Mouse (Mus musculus): ENCODE measurements at regions not wholly inside any gene's neighbourhood (a gene's known extent, or its start where the extent isn't known, plus 50 kb on each side); places are given as distances from the start of the nearest gene placed in this dataset.

DNA sequence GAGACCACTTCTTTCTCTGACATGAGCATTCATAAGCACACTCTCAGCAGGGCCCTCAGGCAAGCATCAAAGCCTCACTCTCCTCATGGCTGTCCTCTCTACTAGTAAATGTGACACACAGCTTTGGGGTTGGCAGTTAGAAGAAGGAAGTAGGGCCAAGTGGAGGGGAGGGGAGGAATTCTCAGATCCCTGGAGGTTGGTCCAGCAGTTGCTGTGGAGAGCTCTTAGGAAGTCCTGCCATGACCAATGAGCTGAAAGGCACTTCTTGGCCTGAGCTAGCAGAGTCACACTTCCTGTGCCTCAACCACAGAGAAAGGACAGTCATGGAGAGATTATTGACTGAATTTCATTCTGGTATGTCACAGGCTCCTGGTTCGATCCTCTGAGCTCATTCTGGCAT lies 398.8 kb downstream of the Tns1 start:
- Histone ChIP-seq H3K27me3 (replicated peaks) (no peaks in the 10 kb centered on the region), H3K9me3 (peaks cover 9% of the 10 kb centered on the region; the same call in 1 of the 2 replicates), H3K27ac (replicated peaks) (no peak overlapping the region), H3K4me2 (no peak overlapping the region), H3K4me3 (no peak overlapping the region), H3K36me3 (no peaks in the 10 kb centered on the region), H3K4me1 (no peaks in the 10 kb centered on the region), H3K9ac (no peak overlapping the region)
- ATAC-seq (ENCODE audit: extremely low read depth, insufficient number of reproducible peaks, low FRiP score, low TSS enrichment): no peak
- 83% methylated on average over 1 of the region's 1 CpGs for WGBS

DNA sequence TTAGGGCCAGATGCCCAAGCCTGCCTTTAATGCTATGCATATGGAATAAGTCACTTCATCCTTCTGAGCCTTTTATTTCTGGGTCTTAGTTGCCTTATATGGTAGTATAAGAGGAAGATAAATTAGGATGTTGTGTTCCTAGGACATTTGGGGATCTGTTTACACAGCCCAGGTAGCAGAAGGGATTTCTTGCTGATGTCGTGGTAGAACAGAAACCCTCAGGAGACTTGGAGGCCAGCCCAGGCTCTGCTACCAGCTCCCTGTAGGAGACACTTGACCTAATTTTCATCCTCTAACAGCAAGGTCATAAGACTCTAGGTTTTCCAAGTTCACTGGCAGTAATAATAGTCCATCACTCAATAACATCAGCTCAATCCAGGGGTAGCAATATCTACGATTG lies 399.7 kb downstream of the Tns1 start:
- H3K4me2 ChIP-seq: no peak overlapping the region
- H3K27me3 ChIP-seq (replicated peaks): no peaks in the 10 kb centered on the region
- ATAC-seq (ENCODE audit: extremely low read depth, insufficient number of reproducible peaks, low FRiP score, low TSS enrichment): no peak
- H3K9me3 ChIP-seq: peaks cover 2% of the 10 kb centered on the region; the same call in 1 of the 2 replicates
- H3K9ac ChIP-seq: no peak overlapping the region
- no peaks in the 10 kb centered on the region for H3K36me3 ChIP-seq
- H3K4me3 ChIP-seq: no peak overlapping the region
- H3K27ac ChIP-seq (replicated peaks): no peak overlapping the region
- 61% methylated on average over 2 of the region's 2 CpGs for WGBS
- H3K4me1 ChIP-seq: no peaks in the 10 kb centered on the region

DNA sequence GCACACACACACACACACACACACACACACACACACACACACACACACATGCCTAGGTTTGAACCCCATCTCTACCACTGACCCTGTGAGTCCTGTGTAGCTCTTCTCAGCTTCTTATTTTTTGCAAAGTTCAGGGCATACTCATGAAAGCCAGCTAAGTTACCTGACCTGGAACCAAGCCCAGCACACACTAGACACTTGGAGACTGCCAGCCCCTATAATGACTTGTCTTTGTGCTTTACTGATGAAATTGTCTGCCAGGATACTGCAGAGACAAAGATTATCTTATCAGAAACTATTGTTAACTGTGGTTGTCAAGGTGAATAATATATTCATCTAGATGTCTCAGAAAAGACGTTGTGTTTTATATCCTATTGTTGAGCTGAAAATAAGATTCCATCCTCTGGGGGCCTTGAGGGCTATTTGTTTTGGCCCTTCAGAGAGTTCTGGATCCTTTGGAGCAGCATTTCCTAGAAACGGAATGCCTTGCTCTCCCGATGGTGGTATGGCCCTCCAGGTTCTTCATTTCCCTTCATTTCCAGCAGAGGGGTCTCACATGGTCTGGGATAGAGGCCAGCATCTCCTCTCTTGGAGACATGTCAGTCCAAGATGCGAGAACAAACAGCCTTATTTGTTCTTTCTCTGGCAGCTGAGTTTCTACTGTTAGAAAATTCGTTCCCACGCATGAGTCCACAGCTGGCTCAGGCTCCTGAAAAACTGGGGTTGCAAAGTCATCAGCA lies 402.6 kb downstream of the Tns1 start:
- WGBS: 67% methylated on average over 6 of the region's 6 CpGs
- ATAC-seq (ENCODE audit: extremely low read depth, insufficient number of reproducible peaks, low FRiP score, low TSS enrichment): no peak

DNA sequence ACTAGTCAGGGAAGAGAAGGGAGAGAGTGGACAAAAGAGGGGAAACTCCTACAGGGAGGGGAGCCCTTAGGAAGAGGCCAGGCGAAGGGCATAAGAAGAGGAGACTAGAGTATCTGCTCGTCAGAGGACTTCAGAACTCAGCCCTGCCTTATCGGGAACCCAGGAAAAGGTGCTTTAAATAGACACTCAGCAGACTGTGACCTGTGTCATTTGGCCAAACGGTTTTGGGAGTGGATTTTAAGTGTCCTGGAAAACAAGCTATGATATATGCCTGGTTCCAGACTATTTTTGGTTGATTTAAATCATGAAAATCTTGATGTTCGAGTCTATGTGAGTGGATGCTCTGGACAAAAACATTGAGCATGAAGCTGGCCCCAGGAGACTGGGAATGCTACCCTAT lies 405.8 kb downstream of the Tns1 start:
- Histone ChIP-seq H3K36me3 (no peaks in the 10 kb centered on the region), H3K27me3 (replicated peaks) (no peaks in the 10 kb centered on the region), H3K4me2 (no peak overlapping the region), H3K4me1 (peaks cover 15% of the 10 kb centered on the region), H3K4me3 (no peak overlapping the region), H3K27ac (replicated peaks) (no peak overlapping the region), H3K9me3 (no peaks in the 10 kb centered on the region), H3K9ac (no peak overlapping the region)
- ATAC-seq (ENCODE audit: extremely low read depth, insufficient number of reproducible peaks, low FRiP score, low TSS enrichment): no peak
- 34% methylated on average over 5 of the region's 5 CpGs for WGBS

More for the DNA sequence above, 402.6 kb downstream of the Tns1 start:
- H3K9me3 ChIP-seq: no peaks in the 10 kb centered on the region
- no peak overlapping the region for H3K9ac ChIP-seq
- H3K4me3 ChIP-seq: no peak overlapping the region
- H3K4me2 ChIP-seq: no peak overlapping the region
- H3K4me1 ChIP-seq: peaks cover 15% of the 10 kb centered on the region
- no peak overlapping the region for H3K27ac ChIP-seq (replicated peaks)
- no peaks in the 10 kb centered on the region for H3K36me3 ChIP-seq
- H3K27me3 ChIP-seq (replicated peaks): no peaks in the 10 kb centered on the region

DNA sequence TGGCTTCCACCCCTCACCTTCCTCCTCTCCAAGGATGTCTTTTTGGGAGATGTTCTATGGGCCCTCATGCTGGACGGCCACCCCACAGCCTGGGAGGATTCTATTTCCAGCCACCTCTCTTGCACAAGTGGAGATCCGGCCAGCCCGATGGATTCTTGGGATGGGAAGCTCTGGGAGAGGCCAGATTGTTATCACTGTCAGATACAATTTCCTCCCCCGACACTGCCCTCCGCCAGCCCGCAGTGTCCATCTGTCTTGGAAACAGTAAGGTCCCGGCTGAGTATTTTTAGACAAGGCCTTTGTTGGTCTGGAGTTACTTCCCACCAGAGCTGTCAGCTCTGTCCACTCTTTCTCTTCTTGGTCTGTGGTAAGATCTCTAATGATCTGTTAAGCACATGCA lies 406.8 kb downstream of the Tns1 start:
- 40% methylated on average over 7 of the region's 7 CpGs for WGBS

DNA sequence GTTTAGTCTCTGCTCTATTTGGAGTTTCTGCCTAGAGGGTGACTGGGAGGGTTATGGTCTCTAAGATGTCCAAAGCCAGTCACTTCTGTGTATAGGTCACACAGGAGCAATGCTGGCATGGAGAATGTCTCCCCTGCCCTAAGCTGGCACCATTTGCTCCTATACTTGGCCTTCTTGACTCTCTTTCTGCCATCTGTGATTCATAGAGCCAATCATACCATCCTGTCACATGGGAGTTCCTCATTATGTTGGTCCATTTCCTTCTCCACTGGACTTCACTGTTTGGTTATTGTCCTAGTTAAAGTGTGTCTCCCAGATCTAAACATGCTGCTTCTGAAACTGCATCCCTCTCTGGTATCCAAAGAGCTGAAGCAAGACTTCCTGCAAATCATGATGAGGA lies 407.3 kb downstream of the Tns1 start:
- no peak overlapping the region for H3K9ac ChIP-seq
- peaks cover 15% of the 10 kb centered on the region for H3K4me1 ChIP-seq
- no peak for ATAC-seq (ENCODE audit: extremely low read depth, insufficient number of reproducible peaks, low FRiP score, low TSS enrichment)
- no peak overlapping the region for H3K27ac ChIP-seq (replicated peaks)
- no peaks in the 10 kb centered on the region for H3K27me3 ChIP-seq (replicated peaks)
- no peak overlapping the region for H3K4me2 ChIP-seq
- H3K9me3 ChIP-seq: no peaks in the 10 kb centered on the region
- no peak overlapping the region for H3K4me3 ChIP-seq
- H3K36me3 ChIP-seq: no peaks in the 10 kb centered on the region

More for the DNA sequence above, 406.8 kb downstream of the Tns1 start:
- ATAC-seq (ENCODE audit: extremely low read depth, insufficient number of reproducible peaks, low FRiP score, low TSS enrichment): no peak
- no peaks in the 10 kb centered on the region for H3K27me3 ChIP-seq (replicated peaks)
- no peak overlapping the region for H3K4me3 ChIP-seq
- H3K9me3 ChIP-seq: no peaks in the 10 kb centered on the region
- peaks cover 15% of the 10 kb centered on the region for H3K4me1 ChIP-seq
- no peak overlapping the region for H3K4me2 ChIP-seq
- H3K36me3 ChIP-seq: no peaks in the 10 kb centered on the region
- H3K27ac ChIP-seq (replicated peaks): no peak overlapping the region
- H3K9ac ChIP-seq: no peak overlapping the region

DNA sequence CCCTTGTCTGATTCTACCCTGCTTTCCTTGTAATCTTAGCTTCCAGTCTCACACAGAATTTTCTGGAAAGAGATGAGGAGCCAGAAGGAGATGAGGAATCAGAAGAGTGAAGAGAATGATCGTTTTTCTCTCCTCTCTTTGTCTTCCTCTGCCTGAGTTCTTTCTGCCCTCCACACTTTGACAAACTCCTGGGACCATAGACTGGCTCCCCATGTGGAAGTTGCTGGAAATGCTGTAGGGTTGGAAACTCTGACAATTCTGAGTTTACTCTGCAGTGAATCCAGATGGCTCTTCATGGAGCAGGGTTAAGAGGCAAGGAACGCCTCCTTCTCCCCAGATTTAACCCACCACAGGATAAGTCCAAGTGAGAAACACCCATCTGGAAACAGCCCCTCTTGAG lies 408.7 kb downstream of the Tns1 start:
- H3K9me3 ChIP-seq: no peaks in the 10 kb centered on the region
- WGBS: 58% methylated on average over 2 of the region's 2 CpGs
- no peak overlapping the region for H3K4me2 ChIP-seq
- no peaks in the 10 kb centered on the region for H3K27me3 ChIP-seq (replicated peaks)
- peaks cover 15% of the 10 kb centered on the region for H3K4me1 ChIP-seq
- H3K4me3 ChIP-seq: no peak overlapping the region
- no peak overlapping the region for H3K27ac ChIP-seq (replicated peaks)
- no peak overlapping the region for H3K9ac ChIP-seq
- H3K36me3 ChIP-seq: no peaks in the 10 kb centered on the region
- ATAC-seq (ENCODE audit: extremely low read depth, insufficient number of reproducible peaks, low FRiP score, low TSS enrichment): no peak

DNA sequence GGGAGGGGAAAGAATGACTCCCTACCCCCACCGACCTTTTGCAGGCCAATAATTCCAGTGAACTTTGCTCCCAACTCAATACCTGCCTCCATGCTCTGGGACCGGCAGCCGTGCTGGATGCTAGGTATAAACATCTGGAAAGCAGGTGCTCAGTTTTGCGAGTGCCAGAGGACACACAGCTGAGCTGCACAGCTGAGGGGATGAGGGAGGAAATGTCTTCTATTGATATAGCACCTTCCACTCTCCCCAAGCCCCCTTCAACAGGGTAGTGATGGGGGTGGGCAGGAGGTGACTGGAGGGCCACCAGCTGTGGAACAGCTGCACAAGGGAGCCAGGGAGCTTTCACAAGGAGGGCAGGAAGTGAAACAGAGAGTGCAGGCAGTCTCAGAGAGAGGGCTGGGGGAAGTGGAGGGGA lies 421.8 kb downstream of the Tns1 start:
- Histone ChIP-seq H3K27me3 (replicated peaks) (no peaks in the 10 kb centered on the region), H3K4me1 (peaks cover 3% of the 10 kb centered on the region), H3K4me2 (no peak overlapping the region), H3K9ac (no peak overlapping the region), H3K4me3 (no peak overlapping the region), H3K36me3 (no peaks in the 10 kb centered on the region), H3K9me3 (no peaks in the 10 kb centered on the region), H3K27ac (replicated peaks) (no peak overlapping the region)
- ATAC-seq (ENCODE audit: extremely low read depth, insufficient number of reproducible peaks, low FRiP score, low TSS enrichment): no peak
- 48% methylated on average over 4 of the region's 4 CpGs for WGBS

DNA sequence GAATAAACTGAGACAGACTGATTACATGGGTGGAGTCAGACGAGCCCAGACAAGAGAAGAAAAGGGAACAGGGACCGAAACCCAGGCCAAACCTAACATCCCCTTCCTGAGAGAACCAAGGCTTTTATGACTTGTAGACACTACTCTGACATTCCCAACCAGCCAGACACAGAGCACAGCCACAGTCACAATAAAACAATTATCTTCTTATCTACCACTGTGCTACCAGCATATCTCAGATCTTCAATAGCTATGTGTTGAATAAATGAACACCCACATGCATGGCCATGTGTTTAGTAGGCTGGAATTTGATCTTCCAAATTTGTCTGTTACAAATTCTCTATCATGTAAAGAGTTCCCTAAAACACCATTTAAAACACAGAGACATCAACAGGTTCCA lies 430.7 kb downstream of the Tns1 start:
- Histone ChIP-seq H3K4me2 (no peak overlapping the region), H3K27ac (replicated peaks) (no peak overlapping the region), H3K36me3 (no peaks in the 10 kb centered on the region), H3K4me3 (no peak overlapping the region), H3K27me3 (replicated peaks) (no peaks in the 10 kb centered on the region), H3K4me1 (0 out of 2 replicates have a peak, but pooled peaks cover 5% of the 10 kb centered on the region), H3K9me3 (no peaks in the 10 kb centered on the region), H3K9ac (no peak overlapping the region)
- 57% methylated on average over 2 of the region's 2 CpGs for WGBS
- ATAC-seq (ENCODE audit: extremely low read depth, insufficient number of reproducible peaks, low FRiP score, low TSS enrichment): no peak

DNA sequence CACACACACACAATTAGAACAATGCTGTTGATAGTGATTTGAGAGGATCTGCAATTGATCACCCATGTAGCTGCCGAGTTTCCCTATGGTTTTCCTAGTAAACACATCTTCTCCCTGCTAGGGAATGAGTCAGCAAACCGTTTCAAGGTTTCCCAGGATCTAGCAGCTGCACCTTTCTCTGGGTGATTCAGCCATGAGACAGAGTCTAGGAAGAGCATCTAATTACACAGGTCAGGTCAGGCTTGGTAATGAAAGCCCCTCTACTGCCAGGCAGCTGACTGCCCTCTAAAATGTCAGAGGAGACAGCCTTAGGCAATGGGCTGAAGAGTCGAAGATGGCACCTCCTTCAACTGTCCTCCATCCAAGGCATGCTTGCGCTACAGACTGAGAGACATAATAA lies 438.5 kb downstream of the Tns1 start:
- Histone ChIP-seq H3K9me3 (0 out of 2 replicates have a peak, but pooled peaks cover 4% of the 10 kb centered on the region), H3K4me2 (no peak overlapping the region), H3K4me1 (peaks cover 11% of the 10 kb centered on the region; the same call in 1 of the 2 replicates), H3K4me3 (no peak overlapping the region), H3K27me3 (replicated peaks) (no peaks in the 10 kb centered on the region), H3K27ac (replicated peaks) (no peak overlapping the region), H3K36me3 (no peaks in the 10 kb centered on the region), H3K9ac (no peak overlapping the region)
- 80% methylated on average over 4 of the region's 4 CpGs for WGBS
- no peak for ATAC-seq (ENCODE audit: extremely low read depth, insufficient number of reproducible peaks, low FRiP score, low TSS enrichment)

DNA sequence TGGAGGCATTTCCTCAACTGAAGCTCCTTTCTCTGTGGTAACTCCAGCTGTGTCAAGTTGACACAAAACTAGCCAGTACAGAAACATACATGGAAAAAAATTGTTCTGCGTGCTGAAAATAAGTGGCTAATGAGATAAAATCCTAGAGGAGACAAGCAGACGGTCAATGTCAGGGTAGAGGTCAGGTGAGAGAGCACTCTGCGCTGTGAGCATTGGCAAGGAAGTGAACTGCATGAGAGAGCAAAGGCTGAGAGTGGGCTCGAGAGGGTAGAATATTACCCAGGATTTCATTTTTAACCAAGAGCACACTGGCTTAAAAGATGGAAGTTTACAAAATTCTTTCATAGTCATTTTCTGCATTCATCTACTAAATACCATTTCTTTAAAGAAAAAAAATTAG lies 439.2 kb downstream of the Tns1 start:
- 50% methylated on average over 4 of the region's 4 CpGs for WGBS
- Histone ChIP-seq H3K27me3 (replicated peaks) (no peaks in the 10 kb centered on the region), H3K4me3 (no peak overlapping the region), H3K4me2 (no peak overlapping the region), H3K9me3 (0 out of 2 replicates have a peak, but pooled peaks cover 4% of the 10 kb centered on the region), H3K9ac (no peak overlapping the region), H3K4me1 (peaks cover 11% of the 10 kb centered on the region; the same call in 1 of the 2 replicates), H3K27ac (replicated peaks) (no peak overlapping the region), H3K36me3 (no peaks in the 10 kb centered on the region)
- no peak for ATAC-seq (ENCODE audit: extremely low read depth, insufficient number of reproducible peaks, low FRiP score, low TSS enrichment)

DNA sequence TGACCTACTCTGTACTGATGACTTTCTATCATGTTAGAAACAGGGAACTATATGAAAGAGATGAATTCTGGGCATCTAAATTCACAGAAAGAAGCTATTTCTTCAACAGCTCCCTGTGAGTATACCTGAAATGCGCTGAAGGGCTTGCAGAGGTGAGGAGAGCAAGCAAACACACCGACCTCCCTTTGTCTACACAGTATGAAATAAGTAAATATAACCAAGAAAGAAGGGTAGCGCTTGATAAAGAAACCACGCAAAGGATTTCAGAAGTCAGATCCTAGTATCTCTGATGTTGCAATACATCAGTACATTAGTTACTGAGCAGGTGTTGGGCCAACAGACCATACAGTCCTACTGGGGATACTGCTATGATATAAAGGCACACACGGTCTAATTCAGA lies 440.1 kb downstream of the Tns1 start:
- Histone ChIP-seq H3K9me3 (0 out of 2 replicates have a peak, but pooled peaks cover 4% of the 10 kb centered on the region), H3K27me3 (replicated peaks) (no peaks in the 10 kb centered on the region), H3K27ac (replicated peaks) (no peak overlapping the region), H3K4me1 (peaks cover 11% of the 10 kb centered on the region; the same call in 1 of the 2 replicates), H3K9ac (no peak overlapping the region), H3K4me2 (no peak overlapping the region), H3K4me3 (no peak overlapping the region), H3K36me3 (no peaks in the 10 kb centered on the region)
- ATAC-seq (ENCODE audit: extremely low read depth, insufficient number of reproducible peaks, low FRiP score, low TSS enrichment): no peak
- WGBS: 87% methylated on average over 5 of the region's 5 CpGs

Measured in heart, embryonic 13.5 days (tissue).